27 mouse cellular contexts compared by ENCODE assay signal in genomic region chr15:7340703-7341309, GRCm38 (mm10). TPM values are rescaled to one million over a fixed set of nuclear protein-coding genes. Genes with fewer than 3 reads are reported as not detected.
DNase-seq lines count a peak whose midpoint lies in the region; ATAC-seq and TF ChIP-seq lines count a peak whose summit lies in the region.
"Had no signal": no experiment of that assay in that cellular context is flagged by ENCODE, and none has a peak within 500 bp of the region (broad histone marks: within the 10 kb centered on the region; RNA-seq: fewer than 3 reads in every experiment).

No protein-coding gene starts in this region.

- no peak overlapping the region for H3K27ac ChIP-seq in lung, embryonic 14.5 days (ENCODE audit: low read depth)
- no peak overlapping the region for H3K27ac ChIP-seq in lung, postnatal 0 days (ENCODE audit: low read length)
- no peak overlapping the region for H3K27ac ChIP-seq in midbrain, embryonic 16.5 days (ENCODE audit: low read length)
- no peak overlapping the region for H3K27ac ChIP-seq in midbrain, embryonic 11.5 days (ENCODE audit: low read depth, low read length)
- H3K27ac ChIP-seq: embryonic facial prominence, embryonic 10.5 days; embryonic facial prominence, embryonic 13.5 days; forebrain, embryonic 12.5 days; hindbrain, embryonic 12.5 days; hindbrain, embryonic 15.5 days had no signal

- no peak overlapping the region for H3K9ac ChIP-seq in lung, embryonic 14.5 days
- no peak overlapping the region for H3K9ac ChIP-seq in lung, postnatal 0 days (replicated peaks; ENCODE audit: low read depth)
- no peak overlapping the region for H3K9ac ChIP-seq in midbrain, embryonic 16.5 days (ENCODE audit: low read depth, low read length)
- H3K9ac ChIP-seq in midbrain, embryonic 11.5 days (ENCODE audit: low read length) = no peak overlapping the region
- H3K9ac ChIP-seq: embryonic facial prominence, embryonic 13.5 days; forebrain, embryonic 12.5 days; hindbrain, embryonic 12.5 days; hindbrain, embryonic 15.5 days had no signal

- no peaks in the 10 kb centered on the region for H3K4me1 ChIP-seq in lung, embryonic 14.5 days (ENCODE audit: insufficient read depth)
- H3K4me1 ChIP-seq in lung, postnatal 0 days (ENCODE audit: insufficient read depth, low read depth, low read length) = no peaks in the 10 kb centered on the region
- no peaks in the 10 kb centered on the region for H3K4me1 ChIP-seq in lung, adult 2 months (ENCODE audit: control insufficient read depth, insufficient read depth, low read length)
- H3K4me1 ChIP-seq in midbrain, embryonic 16.5 days (ENCODE audit: control insufficient read depth, insufficient read depth, low read length) = no peaks in the 10 kb centered on the region
- no peaks in the 10 kb centered on the region for H3K4me1 ChIP-seq in midbrain, embryonic 11.5 days (ENCODE audit: control insufficient read depth, insufficient read depth, low read length)
- H3K4me1 ChIP-seq: embryonic facial prominence, embryonic 13.5 days; forebrain, embryonic 12.5 days; hindbrain, embryonic 12.5 days; hindbrain, embryonic 15.5 days had no signal

- no peak overlapping the region for H3K4me3 ChIP-seq in lung, embryonic 14.5 days (ENCODE audit: low read depth, low read length)
- no peak overlapping the region for H3K4me3 ChIP-seq in lung, postnatal 0 days (ENCODE audit: low read depth, low read length)
- no peak overlapping the region for H3K4me3 ChIP-seq in lung, adult 2 months (replicated peaks; ENCODE audit: extremely low read depth, low read depth, low read length)
- H3K4me3 ChIP-seq in midbrain, embryonic 16.5 days (ENCODE audit: low read depth, low read length) = no peak overlapping the region
- H3K4me3 ChIP-seq in midbrain, embryonic 11.5 days (ENCODE audit: low read depth, low read length) = no peak overlapping the region
- H3K4me3 ChIP-seq: embryonic facial prominence, embryonic 10.5 days; embryonic facial prominence, embryonic 13.5 days; erythroblast, embryonic 14.5 days; forebrain, embryonic 12.5 days; hindbrain, embryonic 12.5 days; hindbrain, embryonic 15.5 days had no signal

- no peak for TF ChIP-seq CTCF in lung, embryonic 14.5 days (IDR thresholded peaks at IDR 0.05; ENCODE audit: low read depth)
- TF ChIP-seq CTCF in lung, postnatal 0 days (IDR thresholded peaks at IDR 0.05) = no peak
- no peak for TF ChIP-seq CTCF in lung, adult 2 months (IDR thresholded peaks at IDR 0.05; ENCODE audit: insufficient read depth, low read length)

- peak; percentile 80 for ATAC-seq in lung, embryonic 14.5 days (ENCODE audit: insufficient read depth)
- no peak for ATAC-seq in lung, postnatal 0 days
- ATAC-seq in midbrain, embryonic 16.5 days = peak; percentile 75
- ATAC-seq in midbrain, embryonic 11.5 days (ENCODE audit: low FRiP score) = no peak
- ATAC-seq in granulocyte monocyte progenitor cell, adult 5-6 weeks (replicated peaks; ENCODE audit: poor library complexity, severe bottlenecking) = no peak
- ATAC-seq: CD4-positive, CD25-positive, alpha-beta regulatory T cell, adult 4 months had no signal

- DNase-seq in lung, embryonic 14.5 days = peak; percentile 62
- DNase-seq in lung, postnatal 4 days = no peak
- DNase-seq in lung, postnatal 0 days (ENCODE audit: low spot score) = no peak
- no peak for DNase-seq in lung, adult 2 months
- DNase-seq in midbrain, embryonic 11.5 days (ENCODE audit: low spot score, missing footprints) = no peak
- DNase-seq: adrenal gland, adult 2 months; adrenal gland, postnatal 14 days; cerebellum, adult 11-12 months; cerebellum, adult 8-10 months; cerebellum, postnatal 10 days; cerebellum, postnatal 36 days; embryo, embryonic 11 days; gastrocnemius, postnatal 10 days; gastrocnemius, postnatal 36 days; heart, adult 11 months had no signal

- no peak overlapping the region for H3K4me2 ChIP-seq in lung, embryonic 14.5 days
- no peak overlapping the region for H3K4me2 ChIP-seq in lung, postnatal 0 days (replicated peaks; ENCODE audit: low read depth, low read length)
- H3K4me2 ChIP-seq in midbrain, embryonic 16.5 days (ENCODE audit: low read length) = no peak overlapping the region
- no peak overlapping the region for H3K4me2 ChIP-seq in midbrain, embryonic 11.5 days
- H3K4me2 ChIP-seq: embryonic facial prominence, embryonic 13.5 days; forebrain, embryonic 12.5 days; heart, embryonic 11.5 days; hindbrain, embryonic 12.5 days; hindbrain, embryonic 15.5 days had no signal

- TF ChIP-seq EP300 in lung, postnatal 0 days (IDR thresholded peaks at IDR 0.05) = peak; percentile 22; the same call in 1 of the 2 replicates

- TF ChIP-seq POLR2A in lung, adult 2 months (IDR thresholded peaks at IDR 0.05; ENCODE audit: borderline replicate concordance, extremely low read depth, low read depth, low read length) = no peak

- WGBS in lung, embryonic 14.5 days = 20% methylated on average over 5 of the region's 5 CpGs
- WGBS in lung, postnatal 0 days = 39% methylated on average over 5 of the region's 5 CpGs
- 39% methylated on average over 5 of the region's 5 CpGs for WGBS in lung, adult 2 months
- WGBS in midbrain, embryonic 16.5 days = 40% methylated on average over 5 of the region's 5 CpGs
- 73% methylated on average over 5 of the region's 5 CpGs for WGBS in midbrain, embryonic 11.5 days

- H3K36me3 ChIP-seq in lung, embryonic 14.5 days (ENCODE audit: insufficient read depth) = no peaks in the 10 kb centered on the region
- H3K36me3 ChIP-seq in lung, postnatal 0 days (ENCODE audit: insufficient read depth, low read length) = no peaks in the 10 kb centered on the region
- no peaks in the 10 kb centered on the region for H3K36me3 ChIP-seq in midbrain, embryonic 16.5 days (ENCODE audit: control insufficient read depth, insufficient read depth, low read length)
- no peaks in the 10 kb centered on the region for H3K36me3 ChIP-seq in midbrain, embryonic 11.5 days (ENCODE audit: control insufficient read depth, insufficient read depth, low read length)
- H3K36me3 ChIP-seq: embryonic facial prominence, embryonic 10.5 days; embryonic facial prominence, embryonic 13.5 days; forebrain, embryonic 12.5 days; hindbrain, embryonic 12.5 days; hindbrain, embryonic 15.5 days had no signal

- H3K9me3 ChIP-seq in lung, embryonic 14.5 days (ENCODE audit: low read depth, low read length) = no peaks in the 10 kb centered on the region
- no peaks in the 10 kb centered on the region for H3K9me3 ChIP-seq in lung, postnatal 0 days (ENCODE audit: low read length)
- no peaks in the 10 kb centered on the region for H3K9me3 ChIP-seq in midbrain, embryonic 16.5 days (replicated peaks; ENCODE audit: control insufficient read depth, low read length, poor library complexity, severe bottlenecking)
- H3K9me3 ChIP-seq in midbrain, embryonic 11.5 days (ENCODE audit: control insufficient read depth, low read length) = no peaks in the 10 kb centered on the region
- H3K9me3 ChIP-seq: embryonic facial prominence, embryonic 10.5 days; embryonic facial prominence, embryonic 13.5 days; forebrain, embryonic 12.5 days; hindbrain, embryonic 12.5 days; hindbrain, embryonic 15.5 days had no signal

- no peaks in the 10 kb centered on the region for H3K27me3 ChIP-seq in lung, embryonic 14.5 days (ENCODE audit: insufficient read depth, low read length)
- no peaks in the 10 kb centered on the region for H3K27me3 ChIP-seq in lung, postnatal 0 days (replicated peaks; ENCODE audit: insufficient read depth, low read length)
- H3K27me3 ChIP-seq in midbrain, embryonic 16.5 days (ENCODE audit: control insufficient read depth, insufficient read depth, low read depth, low read length) = no peaks in the 10 kb centered on the region
- no peaks in the 10 kb centered on the region for H3K27me3 ChIP-seq in midbrain, embryonic 11.5 days (ENCODE audit: control insufficient read depth, insufficient read depth, low read length)
- H3K27me3 ChIP-seq: embryonic facial prominence, embryonic 13.5 days; forebrain, embryonic 12.5 days; hindbrain, embryonic 12.5 days; hindbrain, embryonic 15.5 days had no signal

RNA-seq across cellular contexts. Expression of gene Egflam, which starts 57.4 kb away (rescaled TPM):
- polyA plus RNA-seq in lung, embryonic 14.5 days (2014; fragmentation: Nextera tagmentation; extraction: Ambion mirVana) = 17.7 and 18.0 TPM in 2 replicates
- polyA plus RNA-seq in lung, postnatal 0 days (2015; fragmentation: Nextera tagmentation; extraction: Ambion mirVana) = 36.4 and 42.7 TPM in 2 replicates
- 29.3 and 32.7 TPM in 2 replicates for polyA plus RNA-seq in lung, adult 2 months (2012; rRNA removed)
- polyA plus RNA-seq in midbrain, embryonic 16.5 days (2015; fragmentation: Nextera tagmentation; extraction: Ambion mirVana) = 8.2 and 8.3 TPM in 2 replicates
- polyA plus RNA-seq in midbrain, embryonic 11.5 days (2014; fragmentation: Nextera tagmentation; extraction: Ambion mirVana) = 9.7 and 10.3 TPM in 2 replicates
- not detected in 2 replicates for total RNA-seq in granulocyte monocyte progenitor cell, adult 5-6 weeks (2014; fragmentation: Nextera tagmentation)
- not detected in 2 replicates for total RNA-seq in granulocyte monocyte progenitor cell, adult 5-6 weeks (2017)
- total RNA-seq: hematopoietic stem cell, adult 5-6 weeks; MEL had no signal
- polyA plus RNA-seq: CD4-positive, CD25-positive, alpha-beta regulatory T cell, adult 4 months; erythroblast, embryonic 14.5 days had no signal

Comparison
In these comparisons a context has a peak if more than half of its experiments do, and no peak if none do; other contexts are left out.
1. ATAC-seq: peak in lung, embryonic 14.5 days (single experiment) and midbrain, embryonic 16.5 days (single experiment); none in lung, postnatal 0 days (single experiment), midbrain, embryonic 11.5 days (single experiment) and granulocyte monocyte progenitor cell, adult 5-6 weeks (single experiment).